Mouse (Mus musculus): Measurements from ENCODE around the gene Cdk19. TPM values are rescaled to one million over a fixed set of nuclear protein-coding genes. Genes with fewer than 3 reads are reported as not detected.

The Cdk19 gene
- total and polyA plus RNA-seq, 3 experiments, result 3.3 to 4.7 (median 4.0) TPM

DNA sequence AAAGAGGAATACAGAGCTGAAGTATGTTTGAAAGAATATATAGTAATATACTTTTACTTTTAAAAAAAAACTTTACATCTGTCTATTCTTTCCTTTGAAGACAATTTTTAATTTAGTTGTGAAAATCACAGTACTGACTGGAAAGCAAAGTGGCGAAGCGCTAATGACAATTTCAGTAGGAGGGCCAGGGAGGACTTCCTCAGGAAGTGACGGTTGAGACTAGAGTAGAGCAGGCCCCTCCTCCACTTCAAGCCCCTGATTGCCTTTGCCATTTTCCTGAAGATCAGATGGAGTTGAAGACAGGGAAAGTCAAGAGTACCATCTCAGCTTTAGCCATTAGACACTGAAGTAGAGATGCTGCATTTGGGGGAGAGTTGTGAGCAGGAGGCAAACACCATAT is 92.6 kb downstream of the Cdk19 start:
- no peak for DNase-seq (ENCODE audit: extremely low read depth)
- no peaks in the 10 kb centered on the region for H3K36me3 ChIP-seq (replicated peaks in 1 of 2; ENCODE audit: control insufficient read depth in 1 of 2, insufficient read depth in 1 of 2, low read length in 1 of 2)
- H3K4me2 ChIP-seq (ENCODE audit: insufficient read depth, low read depth, poor library complexity, severe bottlenecking), result no peak overlapping the region
- TF ChIP-seq CHD1 (IDR thresholded peaks at IDR 0.05; ENCODE audit: low read depth, low read length) (no peak), EP300 (IDR thresholded peaks at IDR 0.05; ENCODE audit: low read length) (no peak), MXI1 (IDR thresholded peaks at IDR 0.05; ENCODE audit: low read depth, low read length) (no peak), POLR2AphosphoS2 (IDR thresholded peaks at IDR 0.05; ENCODE audit: low read depth, low read length) (no peak)
- H3K79me2 ChIP-seq (replicated peaks; ENCODE audit: control insufficient read depth, extremely low read depth, insufficient read depth, poor library complexity, severe bottlenecking), result no peaks in the 10 kb centered on the region
- dilution Hi-C loops (cut with MboI; ENCODE audit: extremely low pct_ligation_motif_present, extremely low pct_unique_long_range_greater_than_20kb, low sequenced_read_pairs), result no loop called here
- peaks cover 0 to 14% of the 10 kb centered on the region in 2 experiments; a peak in 2 of 4 replicates for H3K4me1 ChIP-seq (ENCODE audit: control insufficient read depth in 1 of 2, insufficient read depth in 2 of 2)
- H3K9ac ChIP-seq (ENCODE audit: insufficient read depth, low read depth), result no peak overlapping the region
- in situ Hi-C loops (cut with MboI; ENCODE audit: low pct_ligation_motif_present, low pct_unique_long_range_greater_than_20kb, low sequenced_read_pairs), result no loop called here
- H3K27me3 ChIP-seq (replicated peaks), result no peaks in the 10 kb centered on the region
- H3K4me3 ChIP-seq (replicated peaks in 1 of 3; ENCODE audit: low read depth in 2 of 3, low read length in 2 of 3, poor library complexity in 1 of 3), result no peak overlapping the region
- no peaks in the 10 kb centered on the region for H3K9me3 ChIP-seq (replicated peaks; ENCODE audit: low read length)
- H3K27ac ChIP-seq (ENCODE audit: insufficient read depth, low read depth), result no peak overlapping the region

DNA sequence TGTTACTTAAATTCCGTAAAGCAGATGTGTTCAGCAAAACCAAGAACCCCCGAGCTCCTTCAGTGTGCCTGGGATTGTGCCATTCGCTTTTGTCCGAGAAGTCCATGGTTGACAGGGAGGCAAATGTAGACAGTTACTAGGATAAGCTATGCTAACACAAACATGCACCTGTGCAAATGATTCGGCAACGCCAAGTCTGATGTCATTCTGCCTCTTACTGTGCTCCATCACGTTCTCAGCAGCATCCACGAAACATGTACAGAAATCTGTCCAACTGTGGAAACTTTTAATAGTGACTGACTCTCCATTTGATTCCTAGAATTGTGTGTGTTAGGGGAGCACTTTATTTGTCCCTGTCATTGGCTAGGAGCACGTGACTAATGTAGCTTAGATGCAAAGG is 93.0 kb downstream of the Cdk19 start:
- dilution Hi-C loops (cut with MboI; ENCODE audit: extremely low pct_ligation_motif_present, extremely low pct_unique_long_range_greater_than_20kb, low sequenced_read_pairs) (no loop called here), in situ Hi-C loops (cut with MboI; ENCODE audit: low pct_ligation_motif_present, low pct_unique_long_range_greater_than_20kb, low sequenced_read_pairs) (no loop called here)
- no peaks in the 10 kb centered on the region for H3K27me3 ChIP-seq (replicated peaks)
- H3K36me3 ChIP-seq (replicated peaks in 1 of 2; ENCODE audit: control insufficient read depth in 1 of 2, insufficient read depth in 1 of 2, low read length in 1 of 2), result no peaks in the 10 kb centered on the region
- no peak overlapping the region for H3K4me3 ChIP-seq (replicated peaks in 1 of 3; ENCODE audit: low read depth in 2 of 3, low read length in 2 of 3, poor library complexity in 1 of 3)
- no peak overlapping the region for H3K27ac ChIP-seq (ENCODE audit: insufficient read depth, low read depth)
- H3K4me2 ChIP-seq (ENCODE audit: insufficient read depth, low read depth, poor library complexity, severe bottlenecking), result no peak overlapping the region
- peaks cover 0 to 17% of the 10 kb centered on the region in 2 experiments; a peak in 2 of 4 replicates for H3K4me1 ChIP-seq (ENCODE audit: control insufficient read depth in 1 of 2, insufficient read depth in 2 of 2)
- no peak for TF ChIP-seq IRF4 (IDR thresholded peaks at IDR 0.05; ENCODE audit: low read depth, low read length)
- no peak for TF ChIP-seq ELF1 (IDR thresholded peaks at IDR 0.05; ENCODE audit: low read depth, low read length)
- TF ChIP-seq MYC (IDR thresholded peaks at IDR 0.05; ENCODE audit: low read depth, low read length), result no peak
- no peak for TF ChIP-seq RAD21 (IDR thresholded peaks at IDR 0.05; ENCODE audit: low read depth, low read length)
- TF ChIP-seq ZMIZ1 (IDR thresholded peaks at IDR 0.05; ENCODE audit: low read depth, low read length), result no peak
- TF ChIP-seq ZKSCAN1 (IDR thresholded peaks at IDR 0.05; ENCODE audit: borderline replicate concordance, low read depth, low read length), result no peak
- TF ChIP-seq HCFC1 (IDR thresholded peaks at IDR 0.05; ENCODE audit: low read depth, low read length), result no peak
- TF ChIP-seq MAFK (IDR thresholded peaks at IDR 0.05; ENCODE audit: insufficient replicate concordance, low read length), result no peak
- TF ChIP-seq KAT2A (IDR thresholded peaks at IDR 0.05; ENCODE audit: insufficient replicate concordance, low read length), result no peak
- H3K9me3 ChIP-seq (replicated peaks; ENCODE audit: low read length), result no peaks in the 10 kb centered on the region
- no peak for DNase-seq (ENCODE audit: extremely low read depth)
- no peak overlapping the region for H3K9ac ChIP-seq (ENCODE audit: insufficient read depth, low read depth)
- H3K79me2 ChIP-seq (replicated peaks; ENCODE audit: control insufficient read depth, extremely low read depth, insufficient read depth, poor library complexity, severe bottlenecking), result no peaks in the 10 kb centered on the region

DNA sequence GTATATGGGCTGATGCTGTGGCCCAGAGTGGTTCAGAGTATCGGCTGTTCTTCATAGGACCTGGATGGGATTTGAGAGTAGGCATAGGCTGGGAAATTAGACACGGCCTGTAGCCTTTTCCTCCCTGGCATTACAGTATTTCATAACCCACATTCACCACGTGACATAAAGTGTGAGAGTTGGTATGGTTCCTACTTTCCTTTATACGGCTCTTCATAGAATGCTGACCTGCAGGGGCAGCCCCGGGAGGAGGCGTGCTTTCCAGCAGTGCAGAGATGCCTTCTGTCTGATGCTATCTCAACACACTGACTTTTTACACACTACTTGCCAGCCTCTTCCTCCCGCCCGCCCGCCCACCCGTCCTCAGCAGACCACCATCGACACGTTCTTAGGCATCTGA is 96.0 kb downstream of the Cdk19 start:
- H3K4me1 ChIP-seq (ENCODE audit: control insufficient read depth in 1 of 2, insufficient read depth in 2 of 2), result peaks cover 0 to 19% of the 10 kb centered on the region in 2 experiments; a peak in 2 of 4 replicates
- H3K36me3 ChIP-seq (replicated peaks in 1 of 2; ENCODE audit: control insufficient read depth in 1 of 2, insufficient read depth in 1 of 2, low read length in 1 of 2), result no peaks in the 10 kb centered on the region
- dilution Hi-C loops (cut with MboI; ENCODE audit: extremely low pct_ligation_motif_present, extremely low pct_unique_long_range_greater_than_20kb, low sequenced_read_pairs) (no loop called here), in situ Hi-C loops (cut with MboI; ENCODE audit: low pct_ligation_motif_present, low pct_unique_long_range_greater_than_20kb, low sequenced_read_pairs) (no loop called here)
- no peak overlapping the region for H3K9ac ChIP-seq (ENCODE audit: insufficient read depth, low read depth)
- no peak overlapping the region for H3K4me3 ChIP-seq (replicated peaks in 1 of 3; ENCODE audit: low read depth in 2 of 3, low read length in 2 of 3, poor library complexity in 1 of 3)
- DNase-seq (ENCODE audit: extremely low read depth), result no peak
- TF ChIP-seq IRF4 (IDR thresholded peaks at IDR 0.05; ENCODE audit: low read depth, low read length) (no peak), BHLHE40 (IDR thresholded peaks at IDR 0.05; ENCODE audit: low read depth, low read length) (no peak), POLR2AphosphoS2 (IDR thresholded peaks at IDR 0.05; ENCODE audit: low read depth, low read length) (no peak), ZNF384 (IDR thresholded peaks at IDR 0.05; ENCODE audit: low read depth, low read length) (no peak), TCF12 (IDR thresholded peaks at IDR 0.05; ENCODE audit: low read depth, low read length) (no peak), MXI1 (IDR thresholded peaks at IDR 0.05; ENCODE audit: low read depth, low read length) (no peak), TBP (conservative IDR thresholded peaks at IDR 0.05; ENCODE audit: low read depth, low read length) (no peak), UBTF (IDR thresholded peaks at IDR 0.05; ENCODE audit: low read depth, low read length) (no peak), CHD1 (IDR thresholded peaks at IDR 0.05; ENCODE audit: low read depth, low read length) (no peak), MYC (IDR thresholded peaks at IDR 0.05; ENCODE audit: low read depth, low read length) (no peak), RCOR1 (conservative IDR thresholded peaks at IDR 0.05; ENCODE audit: low read depth, low read length) (no peak), CHD2 (IDR thresholded peaks at IDR 0.05; ENCODE audit: low read length) (no peak), GABPA (IDR thresholded peaks at IDR 0.05; ENCODE audit: insufficient replicate concordance, low read depth, low read length) (no peak), E2F4 (IDR thresholded peaks at IDR 0.05; ENCODE audit: insufficient replicate concordance, low read depth, low read length) (no peak), SIN3A (IDR thresholded peaks at IDR 0.05; ENCODE audit: low read length) (no peak), EP300 (IDR thresholded peaks at IDR 0.05; ENCODE audit: low read length) (no peak), NRF1 (IDR thresholded peaks at IDR 0.05; ENCODE audit: low read depth, low read length) (no peak), HCFC1 (IDR thresholded peaks at IDR 0.05; ENCODE audit: low read depth, low read length) (no peak), USF2 (conservative IDR thresholded peaks at IDR 0.05; ENCODE audit: low read depth, low read length) (no peak), ZMIZ1 (IDR thresholded peaks at IDR 0.05; ENCODE audit: low read depth, low read length) (no peak)
- no peak overlapping the region for H3K27ac ChIP-seq (ENCODE audit: insufficient read depth, low read depth)
- H3K79me2 ChIP-seq (replicated peaks; ENCODE audit: control insufficient read depth, extremely low read depth, insufficient read depth, poor library complexity, severe bottlenecking), result no peaks in the 10 kb centered on the region
- H3K4me2 ChIP-seq (ENCODE audit: insufficient read depth, low read depth, poor library complexity, severe bottlenecking), result no peak overlapping the region
- no peaks in the 10 kb centered on the region for H3K27me3 ChIP-seq (replicated peaks)
- no peaks in the 10 kb centered on the region for H3K9me3 ChIP-seq (replicated peaks; ENCODE audit: low read length)

Data from CH12.LX (cell line).